Mouse (Mus musculus) C3H10T1/2 (cell line): ENCODE data around the gene Gm10198. TPM values are rescaled to one million over a fixed set of nuclear protein-coding genes. Genes with fewer than 3 reads are reported as not detected.

ENCODE experiments used
- polyA plus RNA-seq, 2 experiments: library from polyadenylated mRNA; unstranded; fragments of >200 nt; fragmentation: generic; extraction: Trizol; gene quantifications; one replicate each; pipeline ENCODE4 v1.2.1; 2012; ENCODE audit warnings: missing spikeins in 2 of 2

The Gm10198 gene
- not detected for polyA plus RNA-seq

GRCm38 (mm10) chr13:111592485-111592884, at the start of gene Gm10198:
TSS of gene Gm10198 (plus strand) at chr13:111592785.

Other genes with a start within 250 kb of the Gm10198 start
- 10 to 100 TPM in 1 of 2 experiments, 1 to 10 TPM in 1; 1.1 to 10.7 TPM for gene Gpbp1, start 102.7 kb upstream of the Gm10198 start, polyA plus RNA-seq
- gene Gm49496, start 42.8 kb upstream of the Gm10198 start, polyA plus RNA-seq, result not detected
- gene Mier3, start 88.2 kb downstream of the Gm10198 start, polyA plus RNA-seq, result 1 to 10 TPM in 1 of 2 experiments, under 1 TPM in 1; 0.19 to 2.0 TPM
- gene Map3k1, start 216.2 kb downstream of the Gm10198 start, polyA plus RNA-seq, result 1 to 10 TPM in 1 of 2 experiments, under 1 TPM in 1; 0.05 to 2.1 TPM